Mouse (Mus musculus) adrenal gland (tissue): ENCODE results near the gene Rbm44.

Experiments used
- intact Hi-C: fragments of 180-260 bp; cut with DNase I; formaldehyde crosslinking; loops from one replicate; pipeline ENCODE4 v1.15.1; 2025

Rbm44 gene

GRCm38 (mm10) chr1:91176871-91177270 is 32.0 kb downstream of the Rbm44 start:
- intact Hi-C loops = loop anchor here (10.0 kb wide), 1 partner anchor 168 kb away; no protein-coding TSS in a partner anchor

GRCm38 (mm10) chr1:91179086-91179485 is 34.2 kb downstream of the Rbm44 start:
- intact Hi-C loops = loop anchor here (2.0 to 10.0 kb wide), 2 partner anchors 62 to 166 kb away; no protein-coding TSS in a partner anchor

GRCm38 (mm10) chr1:91179533-91180173 is 34.8 kb downstream of the Rbm44 start, which contains the start of gene Ramp1:
Gene Ramp1, plus strand, starts transcription at chr1:91179822.
- intact Hi-C loops = loop anchor here (2.0 to 10.0 kb wide), 2 partner anchors 61 to 165 kb away; no protein-coding TSS in a partner anchor

GRCm38 (mm10) chr1:91180174-91180565 is 35.3 kb downstream of the Rbm44 start:
- intact Hi-C loops = no loop called here

GRCm38 (mm10) chr1:91180723-91181122 is 35.8 kb downstream of the Rbm44 start:
- intact Hi-C loops = no loop called here

GRCm38 (mm10) chr1:91181261-91181660 is 36.4 kb downstream of the Rbm44 start:
- intact Hi-C loops = no loop called here

- intact Hi-C loops = no loop called here
Observed at GRCm38 (mm10) chr1:91181784-91182450, 37.0 kb downstream of the Rbm44 start.

- intact Hi-C loops = no loop called here
Observed at GRCm38 (mm10) chr1:91183305-91183704, 38.4 kb downstream of the Rbm44 start.

- intact Hi-C loops = no loop called here
Observed at GRCm38 (mm10) chr1:91186677-91187076, 41.8 kb downstream of the Rbm44 start.

- intact Hi-C loops = no loop called here
Observed at GRCm38 (mm10) chr1:91187315-91187714, 42.4 kb downstream of the Rbm44 start.

- intact Hi-C loops = no loop called here
Observed at GRCm38 (mm10) chr1:91187786-91188640, 43.1 kb downstream of the Rbm44 start.

GRCm38 (mm10) chr1:91188851-91189460 is 44.1 kb downstream of the Rbm44 start:
- intact Hi-C loops = no loop called here

- intact Hi-C loops = no loop called here
Observed at GRCm38 (mm10) chr1:91192184-91192583, 47.3 kb downstream of the Rbm44 start.

- intact Hi-C loops = no loop called here
Observed at GRCm38 (mm10) chr1:91193242-91193641, 48.4 kb downstream of the Rbm44 start.

GRCm38 (mm10) chr1:91193680-91194079 is 48.8 kb downstream of the Rbm44 start:
- intact Hi-C loops = no loop called here

GRCm38 (mm10) chr1:91199793-91200192 is 54.9 kb downstream of the Rbm44 start:
- intact Hi-C loops = no loop called here

- intact Hi-C loops = no loop called here
Observed at GRCm38 (mm10) chr1:91201122-91201521, 56.2 kb downstream of the Rbm44 start.

GRCm38 (mm10) chr1:91204221-91204765 is 59.4 kb downstream of the Rbm44 start:
- intact Hi-C loops = no loop called here

- intact Hi-C loops = no loop called here
Observed at GRCm38 (mm10) chr1:91205651-91206050, 60.8 kb downstream of the Rbm44 start.

- intact Hi-C loops = no loop called here
Observed at GRCm38 (mm10) chr1:91206336-91206735, 61.4 kb downstream of the Rbm44 start.

- intact Hi-C loops = no loop called here
Observed at GRCm38 (mm10) chr1:91206873-91207272, 62.0 kb downstream of the Rbm44 start.
